Mouse (Mus musculus) MEL (cell line): ENCODE measurements around the gene Cbr1.

ENCODE experiments used
- CTCF ChIP-seq, 3 experiments: IDR thresholded peaks in 2 of 3; conservative IDR thresholded peaks in 1 of 3; 2 replicates each; pipeline ENCODE4 v1.5.1; 2011 to 2012; ENCODE audit warnings: low read length in 3 of 3, low read depth in 2 of 3, mild to moderate bottlenecking in 2 of 3, improper control_type of control experiment in 1 of 3, inconsistent platforms in 1 of 3, mixed read lengths in 1 of 3, moderate library complexity in 1 of 3; ENCODE audit not compliant: control insufficient read depth in 1 of 3, insufficient read depth in 1 of 3, poor library complexity in 1 of 3, severe bottlenecking in 1 of 3
- POLR2A ChIP-seq, 2 experiments: IDR thresholded peaks; 2 replicates each; pipeline ENCODE4 v1.6.1; 2011 to 2012; ENCODE audit warnings: low read length in 2 of 2, mild to moderate bottlenecking in 2 of 2, control low read depth in 1 of 2, improper control_type of control experiment in 1 of 2, low read depth in 1 of 2, moderate library complexity in 1 of 2; ENCODE audit not compliant: control insufficient read depth in 1 of 2, insufficient read depth in 1 of 2, poor library complexity in 1 of 2
- POLR2AphosphoS5 ChIP-seq: IDR thresholded peaks from 2 replicates; pipeline ENCODE4 v1.6.1; 2012; ENCODE audit warnings: low read depth, borderline replicate concordance, mild to moderate bottlenecking, inconsistent platforms, low read length, moderate library complexity, mixed read lengths

DNA sequence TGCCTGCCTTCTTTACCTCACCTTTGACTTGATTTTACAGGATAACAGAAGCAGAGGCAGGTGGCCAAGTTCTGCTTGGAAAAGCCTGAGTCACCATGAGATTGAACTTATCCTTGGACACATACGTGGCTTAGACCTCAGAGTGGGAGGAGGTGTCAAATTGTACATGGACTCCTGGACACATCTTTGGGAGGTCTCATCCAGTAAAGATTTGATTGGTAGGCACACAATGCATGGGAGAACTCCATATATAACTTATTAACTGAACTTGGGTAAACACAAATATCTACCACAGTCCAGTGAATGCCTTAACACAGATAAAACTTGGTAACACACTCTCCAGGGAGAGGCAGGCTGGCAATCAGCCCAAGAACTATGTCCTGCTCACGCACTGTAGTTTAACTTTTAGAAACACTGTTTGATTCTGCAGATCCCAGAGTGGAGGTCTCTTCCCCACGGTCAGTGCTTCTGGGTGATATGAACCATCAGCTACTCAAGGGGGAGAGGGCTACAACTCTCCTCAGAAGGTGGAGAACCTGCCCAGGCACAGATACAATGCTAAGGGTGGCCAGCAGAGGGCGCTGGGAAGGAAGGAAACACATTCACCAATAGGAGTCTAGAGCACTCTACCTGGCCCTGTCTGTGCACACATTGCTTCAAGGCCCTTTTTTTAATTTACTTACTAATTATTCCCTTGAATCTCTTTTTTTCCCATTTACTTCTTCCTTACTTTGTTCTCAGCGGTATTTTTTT is 9.6 kb downstream of the Cbr1 start:
- TF ChIP-seq POLR2AphosphoS5 (no peak), POLR2A (IDR thresholded peaks at IDR 0.05; ENCODE audit: control insufficient read depth in 1 of 2, insufficient read depth in 1 of 2, low read depth in 1 of 2, low read length in 2 of 2, poor library complexity in 1 of 2) (no peak), CTCF (IDR thresholded peaks at IDR 0.05 in 2 of 3, conservative IDR thresholded peaks at IDR 0.05 in 1 of 3; ENCODE audit: control insufficient read depth in 1 of 3, insufficient read depth in 1 of 3, low read depth in 2 of 3, low read length in 3 of 3, poor library complexity in 1 of 3, severe bottlenecking in 1 of 3) (peak; percentile 78 to 88 (median 82))
